Mouse (Mus musculus) gastrocnemius, postnatal 25 days (tissue): ENCODE data around the gene Plagl1. TPM values are rescaled to one million over a fixed set of nuclear protein-coding genes. Genes with fewer than 3 reads are reported as not detected.
"Not testable (repeated sequence)": the region's sequence is repeated elsewhere in the genome, so short reads cannot be mapped to it uniquely, and the experiment has no call there.

Experiments used
- DNase-seq: peaks from one replicate; pipeline ENCODE4 v3.0.0; 2022
- long read RNA-seq, 2 experiments: library from polyadenylated mRNA; stranded (forward); transcript quantifications; one replicate each; pipeline ENCODE4 v2.0.0; 2021
- total RNA-seq, 2 experiments: library from RNA; stranded (reverse); gene quantifications; 1 replicate in 1 of 2; 2 replicates in 1 of 2; pipeline ENCODE4 v1.2.3; 2021

Gene Plagl1
- 10 to 100 TPM in 1 of 2 experiments, 1 to 10 TPM in 1; 5.0 to 10.6 TPM for total RNA-seq
- long read RNA-seq, experiment 1, partial matches to known transcripts: 0 of 1 reads
- long read RNA-seq, experiment 1, other reads (novel, unspliced or antisense): 1 of 1 reads
- long read RNA-seq, experiment 2, partial matches to known transcripts: 0 of 2 reads
- long read RNA-seq, experiment 2, other reads (novel, unspliced or antisense): 2 of 2 reads

GRCm38 (mm10) chr10:13060021-13060668, at the start of gene Plagl1:
Gene Plagl1, plus strand, starts transcription at chr10:13060504.
- DNase-seq: no peak

DNA sequence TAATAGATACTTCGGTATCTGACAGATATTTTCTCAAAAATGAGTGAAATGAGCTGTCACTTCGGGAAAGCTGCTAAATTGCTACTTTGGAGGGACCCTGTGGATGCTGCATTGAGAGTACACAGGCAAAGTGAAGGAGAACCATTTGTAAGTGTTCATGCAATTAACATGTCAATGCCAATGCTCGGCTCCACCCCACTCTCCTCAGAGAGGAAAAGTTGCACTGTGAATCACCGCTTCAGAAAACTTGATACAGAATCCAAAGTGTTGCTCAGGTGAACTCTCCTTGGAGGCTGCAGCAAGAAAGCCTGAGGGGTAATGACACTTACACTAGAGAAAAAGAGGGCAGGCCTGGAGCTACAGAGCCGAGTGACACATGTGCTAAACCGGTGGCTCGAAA, 46.3 kb upstream of the Plagl1 start:
- no peak for DNase-seq

- DNase-seq: no peak
Observed at GRCm38 (mm10) chr10:13016573-13016972, 43.7 kb upstream of the Plagl1 start.

DNA sequence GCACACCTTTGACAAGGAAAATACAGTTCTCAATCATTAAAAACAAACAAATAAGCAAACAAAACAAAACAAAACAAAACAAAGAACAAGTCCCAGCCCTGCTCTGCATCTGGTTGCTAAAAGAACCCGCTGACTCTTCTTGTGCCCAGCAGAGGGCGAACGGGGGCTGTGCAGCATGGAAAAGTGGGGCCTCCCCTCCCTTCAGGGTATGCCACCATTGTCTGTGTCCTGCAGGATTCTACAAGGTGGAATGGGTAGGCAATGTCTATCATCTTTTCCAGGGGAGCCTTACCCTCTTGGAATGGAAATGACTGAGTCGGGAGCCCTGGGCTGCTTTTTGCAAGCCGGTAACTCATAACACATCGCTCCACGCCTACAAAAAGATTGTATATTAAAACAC, 41.8 kb upstream of the Plagl1 start:
- no peak for DNase-seq

DNA sequence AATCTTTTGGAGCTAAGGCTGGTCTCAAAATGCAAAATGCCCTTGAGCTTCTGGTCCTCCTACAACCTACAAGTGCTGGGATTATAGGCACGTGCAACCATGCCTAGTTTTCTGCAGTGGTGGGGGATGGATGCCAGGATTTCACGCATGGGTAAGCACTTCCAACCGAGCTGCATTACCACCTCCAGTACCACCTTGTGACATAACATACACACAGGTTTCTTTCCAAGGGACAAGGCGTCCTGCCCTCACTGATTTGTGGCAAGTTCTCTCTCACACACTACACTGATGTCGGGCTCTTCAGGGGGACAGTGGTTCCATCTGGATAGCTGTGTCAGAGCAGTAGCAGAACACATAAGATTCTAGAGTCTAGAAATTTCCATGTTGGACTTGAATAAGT, 41.3 kb upstream of the Plagl1 start:
- no peak for DNase-seq

DNA sequence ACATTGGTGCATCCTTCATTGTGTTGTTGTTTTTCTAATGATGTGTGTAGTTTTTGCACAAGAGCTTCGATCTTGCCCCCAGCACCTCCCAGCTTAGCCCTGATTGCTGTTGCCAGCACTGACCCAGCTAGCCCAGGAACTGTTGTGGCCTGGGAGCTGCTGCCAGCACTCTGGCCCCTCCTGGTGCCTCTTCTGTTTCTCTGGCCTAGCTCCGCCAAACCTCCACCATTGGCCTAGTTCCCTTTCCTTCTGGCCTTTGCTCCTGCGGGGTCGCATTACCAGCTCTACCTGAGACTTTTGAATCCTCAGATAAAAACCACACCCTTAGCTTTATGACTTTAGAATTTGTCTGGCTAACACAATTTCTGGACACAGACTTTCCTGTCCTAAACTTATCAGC, 38.2 kb upstream of the Plagl1 start:
- no peak for DNase-seq

GRCm38 (mm10) chr10:13023985-13024384, 36.3 kb upstream of the Plagl1 start:
- not testable (repeated sequence) for DNase-seq

DNA sequence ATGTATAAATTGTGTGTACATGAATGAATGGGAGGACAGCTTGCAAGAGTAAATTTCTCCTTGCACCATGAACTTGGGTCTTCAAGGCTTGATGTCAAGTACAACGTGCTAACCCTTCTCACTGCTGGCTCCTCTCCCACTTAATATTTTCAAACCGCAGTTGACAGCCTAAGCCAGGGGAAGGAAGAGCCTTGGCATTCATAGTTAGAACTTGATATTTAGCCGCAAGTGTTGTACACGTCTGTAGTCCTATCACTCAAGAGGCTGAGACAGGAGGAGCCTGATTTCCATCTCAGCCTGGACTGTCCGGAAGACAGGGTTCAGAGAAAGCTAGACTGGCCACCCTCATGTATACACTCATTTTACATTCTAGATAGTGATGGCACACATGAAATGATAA, 32.6 kb upstream of the Plagl1 start:
- no peak for DNase-seq

GRCm38 (mm10) chr10:13028215-13028614, 32.1 kb upstream of the Plagl1 start:
- DNase-seq: no peak

- no peak for DNase-seq
Observed at GRCm38 (mm10) chr10:13029416-13029815, 30.9 kb upstream of the Plagl1 start.

GRCm38 (mm10) chr10:13035270-13035669, 25.0 kb upstream of the Plagl1 start:
- no peak for DNase-seq

GRCm38 (mm10) chr10:13039637-13040174, 20.6 kb upstream of the Plagl1 start:
- DNase-seq: no peak

DNA sequence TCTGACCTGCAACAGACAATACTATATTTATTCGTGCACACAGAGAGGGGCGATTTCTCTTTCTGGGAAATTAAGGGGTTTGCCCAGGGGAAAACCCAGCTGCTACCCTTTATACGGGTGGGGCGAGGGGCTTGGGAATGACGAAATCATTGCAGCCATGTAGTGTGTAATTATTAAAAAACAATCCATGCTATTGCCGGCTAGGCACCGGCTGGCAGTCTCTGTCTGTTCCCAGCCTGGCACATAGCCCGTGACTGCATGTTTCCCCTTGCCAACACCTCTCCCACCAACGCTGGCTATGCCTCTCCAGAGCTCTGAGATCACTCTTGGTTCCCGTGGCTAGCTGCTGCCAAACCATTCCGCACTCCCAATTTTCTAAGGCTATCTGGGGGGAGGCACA, 15.6 kb upstream of the Plagl1 start:
- no peak for DNase-seq

DNA sequence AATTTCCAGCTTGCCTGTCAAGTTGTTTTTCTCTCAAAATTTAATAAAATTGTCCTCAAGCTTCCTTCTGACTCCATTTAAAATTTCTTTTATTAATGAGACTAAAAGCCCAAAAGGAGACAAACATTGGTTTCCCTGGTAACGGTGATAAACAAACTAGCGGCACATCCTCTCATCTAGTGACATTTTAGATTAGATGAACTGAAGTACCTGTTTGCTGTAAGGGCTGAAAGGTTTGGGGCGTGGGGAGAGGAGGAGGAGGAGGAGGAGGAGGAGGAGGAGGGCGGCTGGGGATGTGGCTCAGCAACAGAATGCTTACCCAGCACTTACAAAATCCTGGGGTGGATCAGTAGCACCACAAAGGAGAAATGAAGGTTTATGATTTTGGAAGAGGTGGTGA, 12.5 kb upstream of the Plagl1 start:
- no peak for DNase-seq

GRCm38 (mm10) chr10:13056863-13057381, 3.4 kb upstream of the Plagl1 start:
- no peak for DNase-seq

DNA sequence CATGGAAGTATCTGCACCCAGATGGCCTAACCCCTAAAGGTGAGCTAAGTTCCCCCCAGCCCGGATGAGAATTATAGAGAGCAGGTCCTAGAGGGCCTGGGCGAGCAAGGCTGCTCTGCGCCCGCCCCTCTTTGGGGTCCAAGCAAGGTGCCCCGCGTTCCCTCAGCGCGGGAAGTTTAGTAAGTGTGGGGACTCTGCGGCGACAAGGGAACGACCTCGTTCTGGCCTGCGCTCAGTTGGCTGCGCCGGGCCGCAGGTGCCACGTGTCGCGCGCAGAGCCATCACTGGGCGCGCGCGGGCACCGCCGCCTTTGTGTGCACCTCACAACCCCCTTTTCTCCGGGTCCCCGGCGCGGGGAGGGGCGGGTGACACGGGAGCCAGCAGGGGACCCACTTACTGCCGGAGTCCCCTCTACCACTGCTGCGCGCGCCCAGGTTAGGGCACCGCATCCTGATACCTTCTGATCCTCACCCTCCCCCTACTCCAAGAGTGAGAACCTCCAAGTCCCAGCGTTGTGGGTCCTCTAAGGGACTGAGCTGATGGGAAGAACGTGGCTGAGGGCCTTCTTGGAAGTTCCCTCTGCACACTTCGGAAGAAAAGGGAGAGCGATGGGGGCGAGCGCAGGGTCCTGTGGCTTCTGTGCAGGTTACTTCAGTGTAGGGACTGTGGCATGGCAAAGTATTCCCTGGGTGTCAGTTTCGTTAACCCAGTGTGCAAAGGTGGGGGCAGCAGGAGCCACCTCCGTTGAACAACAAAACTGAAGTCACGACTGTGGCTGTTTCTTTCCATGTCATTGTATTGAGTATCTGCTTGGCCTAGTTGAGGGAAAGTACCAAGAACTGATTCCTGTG, 742 bp downstream of the Plagl1 start:
- no peak for DNase-seq

GRCm38 (mm10) chr10:13062373-13062772, 2.1 kb downstream of the Plagl1 start:
- no peak for DNase-seq

- no peak for DNase-seq
Observed at GRCm38 (mm10) chr10:13063457-13063856, 3.2 kb downstream of the Plagl1 start.

DNA sequence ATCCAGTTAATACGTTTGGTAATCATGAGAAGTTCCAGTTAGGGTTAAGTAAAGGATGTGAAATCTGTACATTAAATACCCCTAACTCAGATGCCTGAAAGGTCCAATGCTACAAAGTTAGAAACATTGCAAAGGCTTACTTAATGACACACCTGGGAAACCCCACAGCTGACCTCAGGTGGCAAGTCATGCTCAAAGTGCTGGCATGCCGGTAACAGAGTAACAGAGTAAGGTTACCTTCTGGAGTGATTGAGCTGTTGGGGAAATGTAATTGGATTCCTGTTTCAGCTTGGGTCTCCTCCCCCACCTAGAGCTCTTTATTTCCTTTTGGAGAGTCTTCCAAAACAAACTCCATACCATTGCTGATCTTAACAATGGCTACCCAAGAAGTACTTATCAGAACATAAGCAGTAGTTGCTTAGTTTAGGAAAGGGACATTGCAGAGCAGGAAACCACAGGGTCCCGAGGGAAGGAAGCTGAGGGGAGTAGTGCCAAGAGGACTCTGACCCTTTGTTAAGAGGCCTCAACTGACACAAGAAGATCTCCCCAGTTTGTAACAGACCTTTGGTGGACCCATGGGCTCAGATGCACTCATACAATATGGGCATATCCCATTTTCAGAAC, 4.9 kb downstream of the Plagl1 start:
- DNase-seq: no peak

DNA sequence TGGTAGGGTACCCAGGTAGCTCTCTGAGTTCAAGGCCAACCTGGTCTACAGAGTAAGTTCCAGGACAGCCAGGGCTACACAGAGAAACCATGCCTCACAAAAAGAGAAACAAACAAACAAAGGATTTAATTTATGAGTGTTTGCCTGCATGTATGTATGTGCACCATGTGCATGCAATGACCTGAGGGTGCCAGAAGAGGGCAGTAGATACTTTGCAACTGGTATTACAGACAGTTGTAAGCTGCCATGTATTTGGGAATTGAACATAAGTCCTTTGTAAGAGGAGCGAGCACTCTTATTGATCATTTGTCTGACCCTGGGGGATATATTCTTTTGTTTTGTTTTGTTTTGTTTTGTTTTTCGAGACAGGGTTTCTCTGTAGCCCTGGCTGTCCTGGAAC, 10.7 kb downstream of the Plagl1 start:
- no peak for DNase-seq

GRCm38 (mm10) chr10:13076807-13077532, 16.7 kb downstream of the Plagl1 start:
- no peak for DNase-seq

DNA sequence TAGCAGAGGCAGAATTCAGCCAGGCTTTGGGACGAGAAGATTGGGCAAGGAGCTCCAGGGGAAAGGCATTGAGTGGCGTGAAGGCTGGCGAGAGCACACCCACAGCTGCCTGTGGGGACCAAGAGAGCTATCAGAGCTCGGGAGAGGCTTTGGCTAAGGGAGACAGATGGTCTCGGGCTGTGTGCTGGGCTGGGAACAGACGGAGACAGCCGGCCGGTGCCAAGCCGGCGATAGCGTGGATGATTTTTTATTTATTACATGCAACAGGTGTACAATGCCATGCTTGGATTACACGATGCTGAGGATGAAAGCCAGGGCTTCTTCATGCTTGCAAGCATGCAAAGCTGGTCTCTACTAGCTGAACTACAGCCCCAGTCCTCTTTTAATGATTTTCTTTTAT, 22.2 kb downstream of the Plagl1 start:
- peak; percentile 12 for DNase-seq
